In the genomic region with DNA sequence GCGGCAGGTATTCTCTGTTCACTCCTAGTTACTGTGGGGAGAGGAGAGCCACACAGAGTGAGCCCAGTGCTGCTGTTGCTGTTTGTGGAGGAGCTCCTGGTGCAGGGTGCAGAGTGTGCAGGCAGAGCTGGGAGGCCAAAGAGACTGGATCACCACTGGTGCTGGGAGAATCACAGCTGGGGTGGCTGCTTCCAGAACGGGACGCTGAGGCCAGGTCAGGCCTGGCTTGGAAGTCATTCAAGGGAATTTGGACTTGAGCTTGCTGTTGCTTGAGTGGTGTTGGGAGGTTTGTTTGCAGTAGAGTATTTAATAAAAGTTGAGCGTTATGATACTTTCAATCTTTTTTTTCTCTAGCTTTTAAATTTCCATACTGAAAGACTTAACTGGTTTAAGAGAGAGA, we compare ENCODE assay signal across 20 mouse cellular contexts. TPM values are rescaled to one million over a fixed set of nuclear protein-coding genes. Genes with fewer than 3 reads are reported as not detected.
DNase-seq lines count a peak whose midpoint lies in the region; ATAC-seq lines count a peak whose summit lies in the region.
"Had no signal": no experiment of that assay in that cellular context is flagged by ENCODE, and none has a peak within 500 bp of the region (broad histone marks: within the 10 kb centered on the region; RNA-seq: fewer than 3 reads in every experiment).

No protein-coding gene starts in this region.

- peaks cover 36% of the 10 kb centered on the region for H3K36me3 ChIP-seq in kidney, embryonic 15.5 days
- peaks cover 50% of the 10 kb centered on the region for H3K36me3 ChIP-seq in hindbrain, embryonic 13.5 days

- H3K4me1 ChIP-seq in kidney, embryonic 15.5 days = peaks cover 15% of the 10 kb centered on the region
- H3K4me1 ChIP-seq in hindbrain, embryonic 13.5 days (replicated peaks) = peaks cover 15% of the 10 kb centered on the region

- no peak overlapping the region for H3K27ac ChIP-seq in kidney, embryonic 15.5 days
- no peak overlapping the region for H3K27ac ChIP-seq in hindbrain, embryonic 13.5 days
- H3K27ac ChIP-seq: forebrain, embryonic 13.5 days; hindbrain, embryonic 14.5 days; liver, embryonic 13.5 days; lung, embryonic 15.5 days; neural tube, embryonic 13.5 days had no signal

- WGBS in kidney, embryonic 15.5 days = 89% methylated on average over 4 of the region's 4 CpGs
- WGBS in hindbrain, embryonic 13.5 days = 94% methylated on average over 4 of the region's 4 CpGs

- no peak overlapping the region for H3K4me3 ChIP-seq in kidney, embryonic 15.5 days (replicated peaks)
- H3K4me3 ChIP-seq in hindbrain, embryonic 13.5 days = no peak overlapping the region
- H3K4me3 ChIP-seq: forebrain, embryonic 13.5 days; heart, embryonic 12.5 days; liver, embryonic 13.5 days; lung, embryonic 15.5 days; megakaryocyte, embryonic 14.5 days; neural tube, embryonic 13.5 days had no signal

- peak; percentile 24 for DNase-seq in gastrocnemius, adult 18-20 months (ENCODE audit: low spot score)
- DNase-seq in gastrocnemius, postnatal 10 days = no peak
- DNase-seq in kidney, adult 11 months = peak; percentile 54
- DNase-seq in adipocyte (ENCODE audit: low spot score) = peak; percentile 18
- DNase-seq in kidney, postnatal 36 days = peak; percentile 59 to 72
- DNase-seq in cerebellum, adult 11 months = no peak
- DNase-seq: cerebellum, adult 8-10 months; liver, embryonic 13.5 days; midbrain, embryonic 14.5 days; thymus, adult 18-20 months; thymus, postnatal 4 days had no signal

- no peaks in the 10 kb centered on the region for H3K9me3 ChIP-seq in kidney, embryonic 15.5 days (replicated peaks)
- H3K9me3 ChIP-seq in hindbrain, embryonic 13.5 days = no peaks in the 10 kb centered on the region
- H3K9me3 ChIP-seq: forebrain, embryonic 13.5 days; G1E; heart, embryonic 12.5 days; liver, embryonic 13.5 days; lung, embryonic 15.5 days; megakaryocyte, embryonic 14.5 days; neural tube, embryonic 13.5 days had no signal

- H3K4me2 ChIP-seq in kidney, embryonic 15.5 days = no peak overlapping the region
- no peak overlapping the region for H3K4me2 ChIP-seq in hindbrain, embryonic 13.5 days
- H3K4me2 ChIP-seq: forebrain, embryonic 13.5 days; heart, embryonic 12.5 days; hindbrain, embryonic 14.5 days; liver, embryonic 13.5 days; lung, embryonic 15.5 days; neural tube, embryonic 13.5 days had no signal

- H3K9ac ChIP-seq in kidney, embryonic 15.5 days = no peak overlapping the region
- no peak overlapping the region for H3K9ac ChIP-seq in hindbrain, embryonic 13.5 days
- H3K9ac ChIP-seq: forebrain, embryonic 13.5 days; heart, embryonic 12.5 days; hindbrain, embryonic 14.5 days; liver, embryonic 13.5 days; lung, embryonic 15.5 days; neural tube, embryonic 13.5 days had no signal

- no peak for ATAC-seq in kidney, embryonic 15.5 days (replicated peaks; ENCODE audit: low FRiP score)
- ATAC-seq in hindbrain, embryonic 13.5 days (ENCODE audit: low FRiP score) = no peak
- ATAC-seq: forebrain, embryonic 13.5 days had no signal

- no peaks in the 10 kb centered on the region for H3K27me3 ChIP-seq in kidney, embryonic 15.5 days
- H3K27me3 ChIP-seq in hindbrain, embryonic 13.5 days = no peaks in the 10 kb centered on the region
- H3K27me3 ChIP-seq: forebrain, embryonic 13.5 days; heart, embryonic 12.5 days; lung, embryonic 15.5 days; neural tube, embryonic 13.5 days had no signal

RNA-seq across cellular contexts. Expression of a gene that starts 3.5 kb away (rescaled TPM):
- 1 to 10 TPM; 3.7 to 6.6 TPM for total RNA-seq in gastrocnemius, adult 18-20 months (2021)
- 1 to 10 TPM; 7.3 to 9.0 TPM for total RNA-seq in gastrocnemius, postnatal 10 days (2021)
- polyA plus RNA-seq in kidney, embryonic 15.5 days (2015; fragmentation: Nextera tagmentation; extraction: Ambion mirVana) = 29.1 and 31.7 TPM in 2 replicates
- polyA plus RNA-seq in hindbrain, embryonic 13.5 days (2015; fragmentation: Nextera tagmentation; extraction: Ambion mirVana) = 27.5 and 27.9 TPM in 2 replicates

RNA-seq across cellular contexts. Expression of a gene that starts 4.7 kb away (rescaled TPM):
- 1 to 10 TPM; 7.9 to 8.6 TPM for total RNA-seq in gastrocnemius, adult 18-20 months (2021)
- 1 to 10 TPM; 6.2 to 6.3 TPM for total RNA-seq in gastrocnemius, postnatal 10 days (2021)
- polyA plus RNA-seq in kidney, embryonic 15.5 days (2015; fragmentation: Nextera tagmentation; extraction: Ambion mirVana) = 11.7 and 11.8 TPM in 2 replicates
- 19.3 and 20.3 TPM in 2 replicates for polyA plus RNA-seq in hindbrain, embryonic 13.5 days (2015; fragmentation: Nextera tagmentation; extraction: Ambion mirVana)

RNA-seq across cellular contexts. Expression of a gene that starts 33.3 kb away (rescaled TPM):
- 1 to 10 TPM; 5.1 to 5.2 TPM for total RNA-seq in gastrocnemius, adult 18-20 months (2021)
- 1 to 10 TPM; 3.1 to 3.4 TPM for total RNA-seq in gastrocnemius, postnatal 10 days (2021)
- polyA plus RNA-seq in kidney, embryonic 15.5 days (2015; fragmentation: Nextera tagmentation; extraction: Ambion mirVana) = 3.5 and 3.6 TPM in 2 replicates
- polyA plus RNA-seq in hindbrain, embryonic 13.5 days (2015; fragmentation: Nextera tagmentation; extraction: Ambion mirVana) = 12.7 and 13.1 TPM in 2 replicates
- polyA plus RNA-seq: G1E had no signal

RNA-seq across cellular contexts. Expression of a gene that starts 58.0 kb away (rescaled TPM):
- total RNA-seq in gastrocnemius, adult 18-20 months (2021) = 10 to 100 TPM; 36.0 to 36.8 TPM
- 10 to 100 TPM; 52.5 to 62.9 TPM for total RNA-seq in gastrocnemius, postnatal 10 days (2021)
- 286 and 301 TPM in 2 replicates for polyA plus RNA-seq in kidney, embryonic 15.5 days (2015; fragmentation: Nextera tagmentation; extraction: Ambion mirVana)
- 142 and 150 TPM in 2 replicates for polyA plus RNA-seq in hindbrain, embryonic 13.5 days (2015; fragmentation: Nextera tagmentation; extraction: Ambion mirVana)

Comparison
In these comparisons a context has a peak if more than half of its experiments do, and no peak if none do; other contexts are left out.
1. DNase-seq: peak in gastrocnemius, adult 18-20 months (single experiment), kidney, adult 11 months (single experiment), adipocyte (single experiment) and kidney, postnatal 36 days (2 of 2); none in gastrocnemius, postnatal 10 days (single experiment) and cerebellum, adult 11 months (single experiment).